Comparison of ENCODE assay signal across 8 mouse cellular contexts in the genomic region with DNA sequence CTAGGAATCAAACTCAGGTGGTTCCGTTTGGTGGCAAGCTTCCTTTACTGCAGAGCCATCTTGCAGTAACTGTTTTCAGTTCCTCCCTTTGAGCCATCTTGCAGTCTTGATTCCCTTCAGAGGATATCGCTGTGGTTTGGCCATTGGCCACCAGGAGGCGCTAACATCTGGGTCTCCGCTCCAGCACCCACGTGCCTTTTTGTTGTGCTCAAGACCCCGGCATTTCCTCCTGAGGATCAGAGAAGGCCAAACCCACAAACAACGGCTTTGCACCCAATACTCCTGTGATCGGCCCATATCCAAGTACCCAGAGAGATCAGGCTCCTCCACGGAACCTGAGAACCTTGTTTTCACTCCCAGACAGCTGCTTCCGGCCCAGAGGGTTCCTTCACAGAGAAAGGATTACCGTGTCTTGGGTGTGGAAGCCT. TPM values are rescaled to one million over a fixed set of nuclear protein-coding genes. Genes with fewer than 3 reads are reported as not detected.
DNase-seq lines count a peak whose midpoint lies in the region; ATAC-seq and TF ChIP-seq lines count a peak whose summit lies in the region.

No protein-coding gene starts in this region.

- TF ChIP-seq CTCF in kidney, postnatal 0 days (IDR thresholded peaks at IDR 0.05; ENCODE audit: low read depth) = peak; percentile 93

- 9% methylated on average over 11 of the region's 11 CpGs for WGBS in heart, embryonic 13.5 days
- WGBS in kidney, postnatal 0 days = 6% methylated on average over 11 of the region's 11 CpGs
- 13% methylated on average over 11 of the region's 11 CpGs for WGBS in liver, embryonic 12.5 days (ENCODE audit: insufficient replicate concordance)
- WGBS in stomach, embryonic 15.5 days = 10% methylated on average over 11 of the region's 11 CpGs

- peak overlapping the region; percentile 58; the same call in 1 of the 2 replicates for H3K9ac ChIP-seq in heart, embryonic 13.5 days
- H3K9ac ChIP-seq in kidney, postnatal 0 days (ENCODE audit: low read depth, low read length) = no peak overlapping the region
- H3K9ac ChIP-seq in liver, embryonic 12.5 days = 0 out of 2 replicates have a peak overlapping the region, but pooled peaks have one; percentile 18
- no peak overlapping the region for H3K9ac ChIP-seq in stomach, embryonic 15.5 days

- H3K36me3 ChIP-seq in heart, embryonic 13.5 days = peaks cover 2% of the 10 kb centered on the region; the same call in 1 of the 2 replicates
- H3K36me3 ChIP-seq in kidney, postnatal 0 days (ENCODE audit: insufficient read depth, low read length) = peaks cover 9% of the 10 kb centered on the region; the same call in 1 of the 2 replicates
- H3K36me3 ChIP-seq in liver, embryonic 12.5 days = peaks cover 19% of the 10 kb centered on the region
- no peaks in the 10 kb centered on the region; the same call in 1 of the 2 replicates for H3K36me3 ChIP-seq in stomach, embryonic 15.5 days

- H3K4me1 ChIP-seq in heart, embryonic 13.5 days = peaks cover 16% of the 10 kb centered on the region
- no peaks in the 10 kb centered on the region for H3K4me1 ChIP-seq in kidney, postnatal 0 days (replicated peaks; ENCODE audit: insufficient read depth, low read length)
- peaks cover 5% of the 10 kb centered on the region; the same call in 1 of the 2 replicates for H3K4me1 ChIP-seq in liver, embryonic 12.5 days
- 0 out of 2 replicates have a peak, but pooled peaks cover 3% of the 10 kb centered on the region for H3K4me1 ChIP-seq in stomach, embryonic 15.5 days

- ATAC-seq in erythroid progenitor cell, adult 5-6 weeks (replicated peaks; ENCODE audit: low FRiP score, poor library complexity, severe bottlenecking) = peak; percentile 67; the same call in 1 of the 2 replicates
- ATAC-seq in heart, embryonic 13.5 days (ENCODE audit: extremely low read depth, insufficient number of reproducible peaks, low FRiP score, low TSS enrichment) = no peak
- peak; percentile 37 for ATAC-seq in kidney, postnatal 0 days (replicated peaks; ENCODE audit: low FRiP score, low read depth)
- no peak; the same call in 1 of the 2 replicates for ATAC-seq in liver, embryonic 12.5 days
- peak; percentile 38; the same call in 1 of the 2 replicates for ATAC-seq in stomach, embryonic 15.5 days (ENCODE audit: insufficient read depth, low FRiP score, low read depth)

- H3K27ac ChIP-seq in heart, embryonic 13.5 days (replicated peaks) = no peak overlapping the region
- no peak overlapping the region for H3K27ac ChIP-seq in kidney, postnatal 0 days
- no peak overlapping the region for H3K27ac ChIP-seq in liver, embryonic 12.5 days
- no peak overlapping the region for H3K27ac ChIP-seq in stomach, embryonic 15.5 days

- H3K27me3 ChIP-seq in heart, embryonic 13.5 days (replicated peaks) = no peaks in the 10 kb centered on the region
- no peaks in the 10 kb centered on the region for H3K27me3 ChIP-seq in kidney, postnatal 0 days (ENCODE audit: insufficient read depth, low read length)
- no peaks in the 10 kb centered on the region for H3K27me3 ChIP-seq in liver, embryonic 12.5 days (replicated peaks)
- H3K27me3 ChIP-seq in stomach, embryonic 15.5 days (replicated peaks) = no peaks in the 10 kb centered on the region

- peak overlapping the region; percentile 60 for H3K4me2 ChIP-seq in heart, embryonic 13.5 days
- peak overlapping the region; percentile 34; the same call in 1 of the 2 replicates for H3K4me2 ChIP-seq in kidney, postnatal 0 days (ENCODE audit: low read length)
- peak overlapping the region; percentile 64 for H3K4me2 ChIP-seq in liver, embryonic 12.5 days
- H3K4me2 ChIP-seq in stomach, embryonic 15.5 days = peak overlapping the region; percentile 47

- peak overlapping the region; percentile 27 for H3K4me3 ChIP-seq in heart, embryonic 13.5 days
- H3K4me3 ChIP-seq in kidney, postnatal 0 days (replicated peaks; ENCODE audit: low read depth, low read length) = no peak overlapping the region
- H3K4me3 ChIP-seq in liver, embryonic 12.5 days = peak overlapping the region; percentile 36
- H3K4me3 ChIP-seq in stomach, embryonic 15.5 days (replicated peaks) = peak overlapping the region; percentile 25

- DNase-seq in CD4-positive helper T cell, adult 2 months (ENCODE audit: low read depth, low spot score) = peak; percentile 86
- peak; percentile 86 for DNase-seq in brain, adult 2 months (ENCODE audit: low read depth, low spot score)
- peak; percentile 93 for DNase-seq in kidney, postnatal 0 days (ENCODE audit: low spot score)
- DNase-seq in naive thymus-derived CD4-positive, alpha-beta T cell, adult 2 months (ENCODE audit: low read depth) = peak; percentile 95

- H3K9me3 ChIP-seq in heart, embryonic 13.5 days = no peaks in the 10 kb centered on the region
- H3K9me3 ChIP-seq in kidney, postnatal 0 days (replicated peaks; ENCODE audit: low read length) = no peaks in the 10 kb centered on the region
- H3K9me3 ChIP-seq in liver, embryonic 12.5 days (replicated peaks) = no peaks in the 10 kb centered on the region
- H3K9me3 ChIP-seq in stomach, embryonic 15.5 days = no peaks in the 10 kb centered on the region

RNA-seq across cellular contexts. Expression of a gene that starts 18.8 kb away (rescaled TPM):
- total RNA-seq in erythroid progenitor cell, adult 5-6 weeks (2015; ENCODE audit: low replicate concordance) = 117 and 163 TPM in 2 replicates
- 88.9 and 113 TPM in 2 replicates for total RNA-seq in erythroid progenitor cell, adult 5-6 weeks (2017; ENCODE audit: low replicate concordance)
- 31.7 and 33.6 TPM in 2 replicates for polyA plus RNA-seq in heart, embryonic 13.5 days (2015; fragmentation: Nextera tagmentation; extraction: Ambion mirVana)
- polyA plus RNA-seq in kidney, postnatal 0 days (2015; fragmentation: Nextera tagmentation; extraction: Ambion mirVana) = 35.5 and 40.2 TPM in 2 replicates
- 33.6 and 35.8 TPM in 2 replicates for polyA plus RNA-seq in liver, embryonic 12.5 days (2016; fragmentation: Nextera tagmentation; extraction: Ambion mirVana)
- polyA plus RNA-seq in stomach, embryonic 15.5 days (2015; fragmentation: Nextera tagmentation; extraction: Ambion mirVana) = 46.7 and 48.9 TPM in 2 replicates

RNA-seq across cellular contexts. Expression of a gene that starts 19.2 kb away (rescaled TPM):
- 2.9 and 3.2 TPM in 2 replicates for total RNA-seq in erythroid progenitor cell, adult 5-6 weeks (2015; ENCODE audit: low replicate concordance)
- 2.2 and 3.7 TPM in 2 replicates for total RNA-seq in erythroid progenitor cell, adult 5-6 weeks (2017; ENCODE audit: low replicate concordance)
- polyA plus RNA-seq in heart, embryonic 13.5 days (2015; fragmentation: Nextera tagmentation; extraction: Ambion mirVana) = 1.2 and 1.3 TPM in 2 replicates
- 0.72 and 1.0 TPM in 2 replicates for polyA plus RNA-seq in kidney, postnatal 0 days (2015; fragmentation: Nextera tagmentation; extraction: Ambion mirVana)
- polyA plus RNA-seq in liver, embryonic 12.5 days (2016; fragmentation: Nextera tagmentation; extraction: Ambion mirVana) = 0.26 and 0.54 TPM in 2 replicates
- 1.4 TPM in 2 replicates for polyA plus RNA-seq in stomach, embryonic 15.5 days (2015; fragmentation: Nextera tagmentation; extraction: Ambion mirVana)

RNA-seq across cellular contexts. Expression of a gene that starts 19.2 kb away (rescaled TPM):
- not detected in 2 replicates for total RNA-seq in erythroid progenitor cell, adult 5-6 weeks (2015; ENCODE audit: low replicate concordance)
- 0.08 TPM in 1 of 2 replicates, not detected in the other for total RNA-seq in erythroid progenitor cell, adult 5-6 weeks (2017; ENCODE audit: low replicate concordance)
- polyA plus RNA-seq in heart, embryonic 13.5 days (2015; fragmentation: Nextera tagmentation; extraction: Ambion mirVana) = not detected in 2 replicates
- polyA plus RNA-seq in kidney, postnatal 0 days (2015; fragmentation: Nextera tagmentation; extraction: Ambion mirVana) = 0.32 TPM in 1 of 2 replicates, not detected in the other
- polyA plus RNA-seq in liver, embryonic 12.5 days (2016; fragmentation: Nextera tagmentation; extraction: Ambion mirVana) = not detected in 2 replicates
- polyA plus RNA-seq in stomach, embryonic 15.5 days (2015; fragmentation: Nextera tagmentation; extraction: Ambion mirVana) = not detected in 2 replicates

RNA-seq across cellular contexts. Expression of a gene that starts 29.1 kb away (rescaled TPM):
- total RNA-seq in erythroid progenitor cell, adult 5-6 weeks (2015; ENCODE audit: low replicate concordance) = 38.6 and 47.4 TPM in 2 replicates
- total RNA-seq in erythroid progenitor cell, adult 5-6 weeks (2017; ENCODE audit: low replicate concordance) = 45.1 and 49.1 TPM in 2 replicates
- polyA plus RNA-seq in heart, embryonic 13.5 days (2015; fragmentation: Nextera tagmentation; extraction: Ambion mirVana) = 70.7 and 71.8 TPM in 2 replicates
- 203 and 226 TPM in 2 replicates for polyA plus RNA-seq in kidney, postnatal 0 days (2015; fragmentation: Nextera tagmentation; extraction: Ambion mirVana)
- 143 and 146 TPM in 2 replicates for polyA plus RNA-seq in liver, embryonic 12.5 days (2016; fragmentation: Nextera tagmentation; extraction: Ambion mirVana)
- polyA plus RNA-seq in stomach, embryonic 15.5 days (2015; fragmentation: Nextera tagmentation; extraction: Ambion mirVana) = 196 and 206 TPM in 2 replicates

RNA-seq across cellular contexts. Expression of a gene that starts 54.3 kb away (rescaled TPM):
- 0.42 and 4.0 TPM in 2 replicates for total RNA-seq in erythroid progenitor cell, adult 5-6 weeks (2015; ENCODE audit: low replicate concordance)
- total RNA-seq in erythroid progenitor cell, adult 5-6 weeks (2017; ENCODE audit: low replicate concordance) = 0.23 and 0.26 TPM in 2 replicates
- polyA plus RNA-seq in heart, embryonic 13.5 days (2015; fragmentation: Nextera tagmentation; extraction: Ambion mirVana) = 5.1 and 6.8 TPM in 2 replicates
- polyA plus RNA-seq in kidney, postnatal 0 days (2015; fragmentation: Nextera tagmentation; extraction: Ambion mirVana) = 3.8 and 5.0 TPM in 2 replicates
- polyA plus RNA-seq in liver, embryonic 12.5 days (2016; fragmentation: Nextera tagmentation; extraction: Ambion mirVana) = 1.6 and 1.9 TPM in 2 replicates
- polyA plus RNA-seq in stomach, embryonic 15.5 days (2015; fragmentation: Nextera tagmentation; extraction: Ambion mirVana) = 2.3 and 3.6 TPM in 2 replicates

Comparison
In these comparisons a context has a peak if more than half of its experiments do, and no peak if none do; other contexts are left out.
1. ATAC-seq: peak in erythroid progenitor cell, adult 5-6 weeks (single experiment), kidney, postnatal 0 days (single experiment) and stomach, embryonic 15.5 days (single experiment); none in heart, embryonic 13.5 days (single experiment) and liver, embryonic 12.5 days (single experiment).
2. H3K9ac ChIP-seq: peak in heart, embryonic 13.5 days (single experiment) and liver, embryonic 12.5 days (single experiment); none in kidney, postnatal 0 days (single experiment) and stomach, embryonic 15.5 days (single experiment).
3. Peak in every context shown above with its lines, with median percentiles within 50 percentile points of each other: DNase-seq and H3K4me2 ChIP-seq.